Mouse (Mus musculus): ENCODE results near the gene Enkd1.

DNA sequence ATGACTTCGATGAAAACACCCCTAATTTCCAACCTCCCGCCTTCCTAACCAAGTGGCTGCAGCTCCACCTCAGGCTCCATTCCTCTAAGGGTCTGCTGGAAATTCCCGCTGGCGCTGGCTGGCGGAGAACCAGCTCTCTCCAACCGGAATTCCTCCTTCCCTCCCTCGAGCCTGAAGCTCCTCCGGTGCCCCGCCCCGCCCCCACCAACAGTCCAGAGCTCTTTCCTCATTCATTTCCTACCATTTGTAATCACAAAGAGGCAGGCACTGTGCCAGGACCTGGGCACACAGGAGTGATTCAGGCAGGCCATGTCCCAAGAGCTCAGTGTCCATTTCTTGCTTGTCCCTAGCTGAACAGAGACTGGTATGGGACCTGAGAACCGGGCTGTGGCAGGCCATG lies 42.6 kb upstream of the Enkd1 start:
- TF ChIP-seq CTCF (IDR thresholded peaks at IDR 0.05) = no peak
- peak; percentile 69 for TF ChIP-seq EP300 (IDR thresholded peaks at IDR 0.05)
